In the genomic region with DNA sequence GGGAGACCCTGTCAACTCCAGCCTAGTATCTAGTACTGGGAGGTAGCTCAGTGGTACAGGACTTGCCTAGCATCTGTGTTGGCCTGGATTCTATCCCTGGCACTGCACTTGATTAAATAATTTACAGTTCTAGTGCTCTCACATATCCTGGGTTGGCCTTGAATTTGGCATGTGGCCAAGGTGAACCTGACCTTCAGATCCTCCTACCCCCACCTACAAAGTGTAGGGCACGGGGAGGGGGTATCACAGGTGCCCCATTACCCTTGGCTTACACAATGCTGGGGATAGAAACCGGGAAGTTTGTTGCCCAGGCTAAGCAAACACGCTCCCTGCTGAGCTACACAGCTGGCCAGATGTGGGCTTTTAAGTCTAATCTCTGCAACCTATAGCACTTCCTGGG, we compare ENCODE assay signal across 18 mouse cellular contexts. TPM values are rescaled to one million over a fixed set of nuclear protein-coding genes. Genes with fewer than 3 reads are reported as not detected.
DNase-seq lines count a peak whose midpoint lies in the region; ATAC-seq lines count a peak whose summit lies in the region.
"Had no signal": no experiment of that assay in that cellular context is flagged by ENCODE, and none has a peak within 500 bp of the region (broad histone marks: within the 10 kb centered on the region; RNA-seq: fewer than 3 reads in every experiment).

No protein-coding gene starts in this region.

- H3K4me1 ChIP-seq in kidney, embryonic 15.5 days, result no peaks in the 10 kb centered on the region
- H3K4me1 ChIP-seq in lung, embryonic 15.5 days, result no peaks in the 10 kb centered on the region
- H3K4me1 ChIP-seq in stomach, embryonic 14.5 days (ENCODE audit: control insufficient read depth, insufficient read depth, low read length), result no peaks in the 10 kb centered on the region
- H3K4me1 ChIP-seq: midbrain, embryonic 13.5 days had no signal

- no peak overlapping the region for H3K9ac ChIP-seq in kidney, embryonic 15.5 days
- no peak overlapping the region for H3K9ac ChIP-seq in lung, embryonic 15.5 days
- H3K9ac ChIP-seq in stomach, embryonic 14.5 days (replicated peaks; ENCODE audit: low read depth, low read length), result no peak overlapping the region
- H3K9ac ChIP-seq: liver, embryonic 14.5 days; midbrain, embryonic 13.5 days had no signal

- ATAC-seq in kidney, embryonic 15.5 days (replicated peaks; ENCODE audit: low FRiP score), result no peak; the same call in 1 of the 2 replicates
- ATAC-seq in lung, embryonic 15.5 days (ENCODE audit: borderline replicate concordance, extremely low read depth, low FRiP score, low TSS enrichment), result peak; percentile 39; the same call in 1 of the 2 replicates
- peak; percentile 61; the same call in 1 of the 2 replicates for ATAC-seq in stomach, embryonic 14.5 days (ENCODE audit: insufficient number of reproducible peaks, insufficient read depth, low FRiP score, low read depth)
- ATAC-seq: CD4-positive, CD25-positive, alpha-beta regulatory T cell, adult 4 months; midbrain, embryonic 13.5 days had no signal

- no peak overlapping the region for H3K4me3 ChIP-seq in kidney, embryonic 15.5 days (replicated peaks)
- H3K4me3 ChIP-seq in lung, embryonic 15.5 days, result no peak overlapping the region
- H3K4me3 ChIP-seq in stomach, embryonic 14.5 days (ENCODE audit: low read depth, low read length), result no peak overlapping the region
- H3K4me3 ChIP-seq: heart, embryonic 10.5 days; hindbrain, embryonic 10.5 days; midbrain, embryonic 13.5 days had no signal

- H3K27ac ChIP-seq in kidney, embryonic 15.5 days, result no peak overlapping the region
- H3K27ac ChIP-seq in lung, embryonic 15.5 days, result no peak overlapping the region
- no peak overlapping the region for H3K27ac ChIP-seq in stomach, embryonic 14.5 days (ENCODE audit: low read length)
- H3K27ac ChIP-seq: heart, embryonic 10.5 days; liver, embryonic 14.5 days; midbrain, embryonic 13.5 days had no signal

- no peaks in the 10 kb centered on the region for H3K9me3 ChIP-seq in kidney, embryonic 15.5 days (replicated peaks)
- no peaks in the 10 kb centered on the region for H3K9me3 ChIP-seq in lung, embryonic 15.5 days
- no peaks in the 10 kb centered on the region for H3K9me3 ChIP-seq in stomach, embryonic 14.5 days (ENCODE audit: control insufficient read depth, low read depth, low read length)
- H3K9me3 ChIP-seq: heart, embryonic 10.5 days had no signal

- no peaks in the 10 kb centered on the region for H3K36me3 ChIP-seq in kidney, embryonic 15.5 days
- no peaks in the 10 kb centered on the region for H3K36me3 ChIP-seq in lung, embryonic 15.5 days
- H3K36me3 ChIP-seq in stomach, embryonic 14.5 days (ENCODE audit: control insufficient read depth, insufficient read depth, low read length), result no peaks in the 10 kb centered on the region
- H3K36me3 ChIP-seq: heart, embryonic 10.5 days; hindbrain, embryonic 10.5 days; midbrain, embryonic 13.5 days had no signal

- 63% methylated on average over 3 of the region's 3 CpGs for WGBS in kidney, embryonic 15.5 days
- 41% methylated on average over 3 of the region's 3 CpGs for WGBS in lung, embryonic 15.5 days
- 44% methylated on average over 3 of the region's 3 CpGs for WGBS in stomach, embryonic 14.5 days

- H3K27me3 ChIP-seq in kidney, embryonic 15.5 days, result no peaks in the 10 kb centered on the region
- no peaks in the 10 kb centered on the region for H3K27me3 ChIP-seq in lung, embryonic 15.5 days
- H3K27me3 ChIP-seq in stomach, embryonic 14.5 days (ENCODE audit: control insufficient read depth, insufficient read depth, low read length), result no peaks in the 10 kb centered on the region
- H3K27me3 ChIP-seq: midbrain, embryonic 13.5 days had no signal

- no peak overlapping the region for H3K4me2 ChIP-seq in kidney, embryonic 15.5 days
- no peak overlapping the region for H3K4me2 ChIP-seq in lung, embryonic 15.5 days
- H3K4me2 ChIP-seq in stomach, embryonic 14.5 days (replicated peaks; ENCODE audit: low read depth, low read length), result no peak overlapping the region
- H3K4me2 ChIP-seq: midbrain, embryonic 13.5 days had no signal

- peak; percentile 47 for DNase-seq in adrenal gland, adult 8-10 months
- DNase-seq in adrenal gland, adult 18-20 months (ENCODE audit: low spot score in 2 of 2), result no peak
- peak; percentile 44 for DNase-seq in kidney, adult 11 months
- no peak for DNase-seq in lung, postnatal 10 days
- no peak for DNase-seq in right cerebral cortex, postnatal 36 days (ENCODE audit: low spot score in 2 of 2)
- DNase-seq: cerebellum, adult 9-10 months; gastrocnemius, postnatal 14 days; left cerebral cortex, postnatal 4 days; right cerebral cortex, postnatal 25 days; thymus, adult 2 months had no signal

RNA-seq across cellular contexts. Expression of a gene that starts 15.5 kb away (rescaled TPM):
- 1,000 to 10,000 TPM; 1,354 to 1,788 (median 1,543) TPM for total RNA-seq in adrenal gland, adult 8-10 months (2022)
- total RNA-seq in adrenal gland, adult 18-20 months (2021), result 1,000 to 10,000 TPM; 1,102 to 1,483 TPM
- 760 and 766 TPM in 2 replicates for polyA plus RNA-seq in kidney, embryonic 15.5 days (2015; fragmentation: Nextera tagmentation; extraction: Ambion mirVana)
- polyA plus RNA-seq in lung, embryonic 15.5 days (2015; fragmentation: Nextera tagmentation; extraction: Ambion mirVana), result 726 and 749 TPM in 2 replicates
- 706 and 729 TPM in 2 replicates for polyA plus RNA-seq in stomach, embryonic 14.5 days (2014; fragmentation: Nextera tagmentation; extraction: Ambion mirVana)

RNA-seq across cellular contexts. Expression of a gene that starts 16.0 kb away (rescaled TPM):
- 10 to 100 TPM; 22.2 to 64.9 (median 42.7) TPM for total RNA-seq in adrenal gland, adult 8-10 months (2022)
- total RNA-seq in adrenal gland, adult 18-20 months (2021), result 10 to 100 TPM; 11.3 to 16.2 TPM
- 14.2 and 15.9 TPM in 2 replicates for polyA plus RNA-seq in kidney, embryonic 15.5 days (2015; fragmentation: Nextera tagmentation; extraction: Ambion mirVana)
- polyA plus RNA-seq in lung, embryonic 15.5 days (2015; fragmentation: Nextera tagmentation; extraction: Ambion mirVana), result 15.8 and 16.6 TPM in 2 replicates
- 10.9 and 14.5 TPM in 2 replicates for polyA plus RNA-seq in stomach, embryonic 14.5 days (2014; fragmentation: Nextera tagmentation; extraction: Ambion mirVana)

RNA-seq across cellular contexts. Expression of a gene that starts 54.2 kb away (rescaled TPM):
- 100 to 1,000 TPM; 138 to 152 (median 146) TPM for total RNA-seq in adrenal gland, adult 8-10 months (2022)
- 100 to 1,000 TPM; 126 to 138 TPM for total RNA-seq in adrenal gland, adult 18-20 months (2021)
- polyA plus RNA-seq in kidney, embryonic 15.5 days (2015; fragmentation: Nextera tagmentation; extraction: Ambion mirVana), result 67.7 and 69.5 TPM in 2 replicates
- polyA plus RNA-seq in lung, embryonic 15.5 days (2015; fragmentation: Nextera tagmentation; extraction: Ambion mirVana), result 68.3 and 69.8 TPM in 2 replicates
- 40.0 and 53.1 TPM in 2 replicates for polyA plus RNA-seq in stomach, embryonic 14.5 days (2014; fragmentation: Nextera tagmentation; extraction: Ambion mirVana)

Comparison
In these comparisons a context has a peak if more than half of its experiments do, and no peak if none do; other contexts are left out.
1. DNase-seq: peak in adrenal gland, adult 8-10 months (single experiment) and kidney, adult 11 months (single experiment); none in adrenal gland, adult 18-20 months (0 of 2), lung, postnatal 10 days (single experiment) and right cerebral cortex, postnatal 36 days (0 of 2).